Mouse (Mus musculus) left cerebral cortex, adult 18-20 months (tissue): Measurements from ENCODE around the gene Slit1. TPM values are rescaled to one million over a fixed set of nuclear protein-coding genes. Genes with fewer than 3 reads are reported as not detected.
A peak's percentile ranks its signal among the peaks of the same experiment; 100 is the strongest.

Source experiments
- DNase-seq, 2 experiments: peaks; one replicate each; pipeline ENCODE4 v3.0.0; 2021 to 2022; ENCODE audit warnings: low spot score in 2 of 2, mixed read lengths in 1 of 2
- long read RNA-seq, 2 experiments: library from polyadenylated mRNA; stranded (forward); transcript quantifications; one replicate each; pipeline ENCODE4 v2.0.0; 2021
- total RNA-seq, 2 experiments: library from RNA; stranded (reverse); gene quantifications; 2 replicates each; pipeline ENCODE4 v1.2.3; 2021

Slit1 gene
- 10 to 100 TPM; 48.6 to 56.6 TPM for total RNA-seq
- long read RNA-seq, experiment 1, partial matches to known transcripts, result 6 of 9 reads
- long read RNA-seq, experiment 1, other reads (novel, unspliced or antisense), result 3 of 9 reads
- long read RNA-seq, experiment 2, partial matches to known transcripts, result 5 of 6 reads
- long read RNA-seq, experiment 2, other reads (novel, unspliced or antisense), result 1 of 6 reads

- DNase-seq, result peak; percentile 69 to 75
Observed at GRCm38 (mm10) chr19:41743396-41743795, at the start of gene Slit1. Slit1 (minus strand) TSS chr19:41743665.

GRCm38 (mm10) chr19:41792934-41793486, 49.5 kb upstream of the Slit1 start:
- no peak for DNase-seq

GRCm38 (mm10) chr19:41791384-41791783, 47.9 kb upstream of the Slit1 start:
- no peak for DNase-seq

- no peak for DNase-seq
Observed at GRCm38 (mm10) chr19:41789110-41789961, 45.9 kb upstream of the Slit1 start.

- no peak for DNase-seq
Observed at GRCm38 (mm10) chr19:41786896-41787295, 43.4 kb upstream of the Slit1 start.

- DNase-seq, result no peak
Observed at GRCm38 (mm10) chr19:41777514-41777913, 34.0 kb upstream of the Slit1 start.

- no peak for DNase-seq
Observed at GRCm38 (mm10) chr19:41768711-41769110, 25.2 kb upstream of the Slit1 start.

- DNase-seq, result no peak
Observed at GRCm38 (mm10) chr19:41766628-41767027, 23.2 kb upstream of the Slit1 start.

- peak; percentile 91 to 96 for DNase-seq
Observed at GRCm38 (mm10) chr19:41763870-41764660, 20.6 kb upstream of the Slit1 start.

GRCm38 (mm10) chr19:41761529-41761928, 18.1 kb upstream of the Slit1 start:
- DNase-seq, result no peak

- DNase-seq, result no peak
Observed at GRCm38 (mm10) chr19:41759765-41760164, 16.3 kb upstream of the Slit1 start.

- DNase-seq, result peak in 1 of 2 experiments; percentile 28
Observed at GRCm38 (mm10) chr19:41759270-41759669, 15.8 kb upstream of the Slit1 start.

- DNase-seq, result no peak
Observed at GRCm38 (mm10) chr19:41754760-41755159, 11.3 kb upstream of the Slit1 start.

GRCm38 (mm10) chr19:41751906-41752305, 8.4 kb upstream of the Slit1 start:
- DNase-seq, result no peak

- DNase-seq, result no peak
Observed at GRCm38 (mm10) chr19:41747436-41747835, 4.0 kb upstream of the Slit1 start.

GRCm38 (mm10) chr19:41745941-41746557, 2.6 kb upstream of the Slit1 start:
- DNase-seq, result peak in 1 of 2 experiments; percentile 36

GRCm38 (mm10) chr19:41738896-41739295, 4.6 kb downstream of the Slit1 start:
- no peak for DNase-seq

- DNase-seq, result no peak
Observed at GRCm38 (mm10) chr19:41738429-41738805, 5.0 kb downstream of the Slit1 start.

GRCm38 (mm10) chr19:41737657-41738428, 5.6 kb downstream of the Slit1 start:
- peak; percentile 30 to 49 for DNase-seq

GRCm38 (mm10) chr19:41734685-41735084, 8.8 kb downstream of the Slit1 start:
- peak; percentile 56 to 57 for DNase-seq
